Mouse (Mus musculus) T-helper 2 cell (primary cell): ENCODE data around the gene Smcp.

Experiments used
- in situ Hi-C: fragments of 300-600 bp; cut with MboI, MseI; formaldehyde crosslinking; loops from one replicate; pipeline ENCODE4 v1.15.1; 2025; ENCODE audit warnings: high pct_unique_total_duplicates

Smcp gene

DNA sequence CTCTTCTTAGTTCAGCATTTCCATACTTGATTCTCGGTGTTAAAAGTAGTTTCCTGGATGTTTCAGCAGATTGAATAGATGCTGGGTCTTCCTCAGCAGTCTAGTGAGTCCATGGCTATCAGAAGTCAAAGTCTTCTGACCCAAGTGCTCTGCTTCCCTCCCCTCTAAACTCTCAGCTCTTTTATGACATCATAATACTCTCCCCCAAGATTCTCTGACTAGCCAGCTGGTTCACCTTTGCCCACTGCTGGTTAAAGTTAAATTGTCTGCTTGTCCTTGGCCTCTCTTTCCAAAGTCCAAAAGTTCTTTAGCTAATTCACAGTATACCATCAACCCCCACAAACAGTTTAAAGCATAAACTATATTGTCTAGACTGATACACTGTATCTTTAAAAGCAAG lies at the start of gene Smcp:
Gene Smcp, minus strand, starts transcription at position 140 of the 400 bp plus-strand sequence.
- in situ Hi-C loops, result no loop called here

- in situ Hi-C loops, result no loop called here
Measured at GRCm38 (mm10) chr3:92638653-92638991, 49.8 kb upstream of the Smcp start.

GRCm38 (mm10) chr3:92637745-92638652 lies 49.2 kb upstream of the Smcp start:
- in situ Hi-C loops, result no loop called here

DNA sequence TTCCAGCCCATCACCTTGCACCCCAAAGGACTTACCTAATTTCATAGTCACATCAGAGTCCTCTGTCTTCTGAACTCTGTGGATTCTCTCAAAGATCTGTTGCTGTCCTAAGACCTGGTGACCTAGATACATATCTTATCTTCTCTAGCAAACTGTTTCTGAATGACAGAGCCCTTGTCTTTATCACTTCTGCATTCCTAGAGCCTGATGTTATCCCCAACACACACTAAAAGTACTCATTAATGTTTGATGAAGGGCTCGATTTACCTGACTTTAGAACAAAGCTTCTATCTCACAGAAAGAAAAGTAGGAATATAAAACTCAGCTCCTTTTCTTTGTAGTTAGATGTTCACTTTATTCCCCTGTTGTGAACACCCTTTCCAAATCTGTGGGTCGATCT lies 32.8 kb upstream of the Smcp start, which contains the start of gene Lce6a:
Gene Lce6a, minus strand, starts transcription at position 101 of the 400 bp plus-strand sequence.
- in situ Hi-C loops, result no loop called here

- in situ Hi-C loops, result loop anchor here (10.0 kb wide), 1 partner anchor 455 kb away; no protein-coding TSS in a partner anchor
Measured at GRCm38 (mm10) chr3:92609804-92610203, 21.0 kb upstream of the Smcp start.

DNA sequence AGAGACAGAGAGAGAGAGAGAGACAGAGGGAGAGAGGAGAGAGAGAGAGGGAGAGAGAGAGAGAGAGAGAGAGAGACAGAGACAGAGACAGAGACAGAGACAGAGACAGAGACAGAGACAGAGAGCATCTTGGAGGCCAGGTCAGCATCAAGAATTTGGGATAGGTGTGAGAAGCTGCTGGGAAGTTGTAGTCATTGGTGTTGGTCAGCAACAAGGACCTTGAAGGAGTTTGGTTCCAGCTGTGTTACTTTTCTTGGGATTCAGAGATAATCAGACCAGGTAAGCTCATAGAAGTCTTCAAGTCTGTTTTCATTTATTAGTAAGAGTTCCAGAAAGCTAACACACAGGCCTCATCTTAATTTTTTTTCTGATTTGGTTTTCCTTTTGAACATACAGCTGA lies 18.6 kb upstream of the Smcp start, which contains the start of gene 2210017I01Rik:
Gene 2210017I01Rik, minus strand, starts transcription at position 101 of the 400 bp plus-strand sequence.
- in situ Hi-C loops, result loop anchor here (10.0 kb wide), 1 partner anchor 453 kb away; no protein-coding TSS in a partner anchor

DNA sequence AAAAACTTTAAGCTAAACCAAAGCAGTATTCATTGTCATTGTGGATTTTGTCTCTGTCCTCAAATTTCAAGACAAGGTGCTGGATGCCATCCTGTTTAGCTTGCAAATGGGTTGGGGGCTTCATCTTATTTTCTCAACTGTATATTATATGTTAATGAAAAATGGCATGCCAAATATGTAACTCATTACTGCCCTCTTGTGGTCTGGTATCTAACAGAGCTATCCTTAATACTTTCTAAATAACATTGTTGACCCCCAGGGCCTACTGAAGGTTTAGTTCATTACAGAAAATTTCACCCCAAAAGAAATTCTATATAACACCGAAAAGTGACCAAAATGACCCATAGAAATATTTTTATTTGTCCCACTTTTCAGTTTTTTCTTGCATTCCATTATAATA lies 13.4 kb upstream of the Smcp start:
- in situ Hi-C loops, result loop anchor here (10.0 kb wide), 1 partner anchor 447 kb away; no protein-coding TSS in a partner anchor

DNA sequence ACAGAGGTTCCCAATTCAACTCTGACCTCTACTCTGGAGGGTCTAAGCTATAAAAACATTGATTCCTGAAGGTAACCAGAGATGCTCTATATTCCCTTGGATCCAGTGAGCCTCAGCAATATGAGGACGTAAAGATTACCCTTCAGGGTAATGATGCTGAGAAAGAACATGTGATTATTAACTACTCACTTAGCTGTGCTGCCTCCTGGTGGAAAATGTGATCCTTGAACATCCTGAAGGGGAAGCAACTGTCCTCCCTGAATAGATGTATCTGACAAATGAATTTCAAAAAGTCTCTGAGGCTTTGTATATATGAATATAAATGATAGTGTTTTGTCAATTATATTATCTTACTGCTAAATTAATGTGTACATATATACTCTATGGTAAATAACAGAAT lies 11.7 kb upstream of the Smcp start:
- in situ Hi-C loops, result loop anchor here (10.0 kb wide), 1 partner anchor 446 kb away; no protein-coding TSS in a partner anchor

DNA sequence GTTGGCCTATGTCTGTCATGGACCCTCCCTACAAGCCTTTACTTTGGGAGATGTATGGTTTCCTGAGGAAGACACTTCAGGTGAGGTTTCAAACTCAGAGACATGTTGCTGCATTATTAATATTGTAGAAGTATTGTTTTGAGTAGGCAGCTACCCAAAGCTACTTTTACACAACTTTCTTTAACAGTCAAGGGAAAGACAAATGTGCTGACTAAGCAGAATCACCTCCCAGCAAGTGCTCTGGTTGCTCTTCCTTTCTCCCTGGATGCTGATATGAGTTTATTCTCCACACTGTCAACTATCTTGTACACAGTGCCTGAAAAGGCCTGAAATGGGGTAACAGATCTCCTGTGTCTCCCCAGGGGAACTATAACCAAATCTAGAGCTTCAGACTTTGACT lies 11.2 kb upstream of the Smcp start:
- in situ Hi-C loops, result loop anchor here (10.0 kb wide), 1 partner anchor 445 kb away; no protein-coding TSS in a partner anchor

DNA sequence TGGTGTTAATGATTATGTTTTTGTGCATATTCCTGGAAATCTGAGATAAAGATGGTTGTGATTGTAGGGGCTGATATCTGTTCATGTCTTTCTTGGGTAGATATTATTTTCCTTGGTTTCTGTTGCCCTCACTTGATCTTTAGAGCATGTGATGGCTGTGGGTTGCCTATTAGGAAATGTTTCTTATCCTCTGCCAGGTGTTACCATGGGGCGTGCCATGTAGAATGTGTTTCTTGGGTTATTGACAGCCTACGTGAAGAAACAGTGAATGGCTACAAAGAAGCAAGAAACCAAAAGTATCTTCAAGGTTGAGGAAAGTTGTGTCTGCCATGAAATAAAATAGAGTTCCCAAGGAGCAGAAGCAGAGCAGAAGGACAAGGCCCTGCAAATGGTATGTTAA lies 9.6 kb upstream of the Smcp start:
- in situ Hi-C loops, result no loop called here

GRCm38 (mm10) chr3:92587190-92587589 lies 1.6 kb downstream of the Smcp start:
- in situ Hi-C loops, result no loop called here

DNA sequence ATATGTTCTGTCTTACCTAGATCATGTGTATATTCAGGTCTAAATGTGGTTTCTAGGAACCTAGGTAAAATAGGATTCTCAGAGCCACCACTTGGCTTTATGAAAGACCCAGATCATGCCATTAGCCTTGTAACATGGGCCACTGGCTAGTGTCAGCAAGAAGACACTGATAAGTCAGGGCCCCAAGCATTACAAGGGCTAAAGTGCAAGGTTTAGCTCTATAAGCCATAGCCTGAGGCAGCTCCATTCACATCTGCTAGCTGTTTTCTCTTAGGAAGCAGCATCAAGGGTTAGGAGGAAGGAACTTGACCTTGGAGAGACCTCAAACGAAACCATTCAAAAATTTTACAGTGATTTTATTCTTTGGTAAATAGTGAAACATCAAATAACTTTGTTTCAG lies 3.7 kb downstream of the Smcp start:
- in situ Hi-C loops, result no loop called here

GRCm38 (mm10) chr3:92583164-92583826 lies 5.5 kb downstream of the Smcp start:
- in situ Hi-C loops, result no loop called here

GRCm38 (mm10) chr3:92579508-92579907 lies 9.3 kb downstream of the Smcp start:
- in situ Hi-C loops, result no loop called here

- in situ Hi-C loops, result no loop called here
Measured at GRCm38 (mm10) chr3:92578652-92579413, 10.0 kb downstream of the Smcp start.

DNA sequence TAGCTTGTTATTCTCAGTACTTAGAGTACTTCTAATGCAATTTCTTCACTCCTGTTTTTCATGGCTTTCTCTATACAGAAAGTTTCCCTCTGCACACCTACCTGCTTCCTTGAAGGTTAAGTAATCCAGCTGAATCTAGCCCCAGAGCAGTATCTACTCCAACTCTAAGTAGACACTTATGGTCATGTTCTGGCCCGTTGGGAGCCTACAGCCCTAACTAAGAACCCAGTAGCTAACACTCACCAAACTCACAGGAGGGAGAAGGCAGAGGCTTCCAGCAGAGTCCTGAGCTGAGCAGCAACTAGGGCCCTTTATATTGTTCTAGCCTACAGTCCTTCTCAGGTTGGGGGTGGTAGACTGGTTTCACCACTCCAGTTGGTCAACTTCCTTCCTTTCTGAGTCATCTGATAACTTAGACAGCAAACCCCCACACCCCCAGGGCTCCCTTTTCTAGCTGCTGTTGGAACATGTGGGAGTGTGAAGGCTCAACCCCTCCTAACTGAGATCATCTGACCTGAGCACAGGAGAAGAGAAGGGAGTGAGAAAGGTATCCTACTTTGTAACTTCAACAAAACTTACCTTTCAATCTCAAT lies 15.3 kb downstream of the Smcp start, which contains the start of gene Ivl:
Gene Ivl, minus strand, starts transcription at position 287 of the 593 bp plus-strand sequence.
- in situ Hi-C loops, result no loop called here

GRCm38 (mm10) chr3:92572514-92573155 lies 16.2 kb downstream of the Smcp start:
- in situ Hi-C loops, result no loop called here

DNA sequence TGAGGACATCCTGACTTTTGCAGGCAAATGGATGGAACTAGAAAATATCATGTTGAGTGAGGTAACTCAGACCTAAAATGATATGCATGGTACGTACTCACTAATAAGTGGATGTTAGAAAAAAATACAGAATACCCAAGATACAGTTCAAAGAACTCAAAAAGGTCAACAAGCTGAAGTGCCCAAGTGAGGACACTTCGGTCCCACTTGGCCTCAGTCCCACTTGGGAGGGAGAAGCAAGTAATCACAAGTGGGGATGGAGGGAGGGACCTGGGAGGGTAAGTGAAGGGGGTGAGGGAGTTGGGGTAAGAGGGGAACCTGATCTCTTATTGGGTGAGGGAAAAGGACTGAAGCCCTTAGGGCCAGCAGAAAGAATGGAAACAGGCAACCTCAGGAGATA lies 20.0 kb downstream of the Smcp start:
- in situ Hi-C loops, result no loop called here

- in situ Hi-C loops, result no loop called here
Measured at GRCm38 (mm10) chr3:92565418-92565817, 23.4 kb downstream of the Smcp start.

GRCm38 (mm10) chr3:92534411-92534810 lies 54.4 kb downstream of the Smcp start, which contains the start of gene 2310046K23Rik:
2310046K23Rik (minus strand) TSS chr3:92534511.
- in situ Hi-C loops, result no loop called here
